Mouse (Mus musculus): Measurements from ENCODE around the gene Syne2.

Gene Syne2

DNA sequence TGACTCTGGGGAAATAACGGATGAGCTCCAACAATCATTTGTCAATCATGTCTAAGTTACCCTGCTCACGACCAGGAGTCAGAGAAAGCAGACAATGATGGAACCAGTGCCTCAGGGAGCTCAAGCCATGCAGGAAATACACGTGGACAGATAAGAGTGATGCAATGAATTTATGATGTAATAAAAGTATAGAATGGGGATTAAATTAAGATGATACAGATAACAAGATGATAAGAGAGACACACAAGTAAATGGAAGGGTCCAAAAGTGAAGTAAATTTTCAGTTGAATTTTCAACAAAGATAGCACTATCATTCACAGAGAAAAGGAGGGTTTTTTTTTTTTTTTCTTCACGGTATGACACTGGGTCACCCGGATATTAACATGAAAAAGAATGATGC is 231.4 kb downstream of the Syne2 start:
- DNase-seq (ENCODE audit: low spot score): no peak

DNA sequence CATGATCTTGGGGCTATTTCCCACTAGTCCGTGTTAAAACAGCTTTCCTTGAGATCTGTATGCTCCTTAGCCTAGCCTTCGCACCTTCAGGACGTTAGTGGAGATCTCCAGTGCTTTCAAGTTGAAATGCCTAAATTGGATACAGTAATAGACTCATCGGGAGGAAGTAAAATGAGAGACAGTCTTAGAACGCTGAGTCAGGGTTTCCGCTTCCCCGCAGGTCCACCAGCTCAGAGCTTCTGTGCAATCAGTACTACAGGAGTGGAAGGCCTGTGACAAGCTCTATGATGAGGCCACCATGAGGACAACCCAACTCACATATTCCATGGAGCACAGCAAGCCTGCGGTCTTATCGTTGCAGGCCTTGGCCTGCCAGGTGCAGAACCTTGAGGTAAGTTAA is 233.9 kb downstream of the Syne2 start:
- DNase-seq (ENCODE audit: low spot score): no peak

- DNase-seq (ENCODE audit: low spot score): no peak
These were observed 236.7 kb downstream of the Syne2 start for GRCm38 (mm10) chr12:76054653-76055052.

GRCm38 (mm10) chr12:76063001-76063400 is 245.1 kb downstream of the Syne2 start:
- DNase-seq (ENCODE audit: low spot score): no peak

DNA sequence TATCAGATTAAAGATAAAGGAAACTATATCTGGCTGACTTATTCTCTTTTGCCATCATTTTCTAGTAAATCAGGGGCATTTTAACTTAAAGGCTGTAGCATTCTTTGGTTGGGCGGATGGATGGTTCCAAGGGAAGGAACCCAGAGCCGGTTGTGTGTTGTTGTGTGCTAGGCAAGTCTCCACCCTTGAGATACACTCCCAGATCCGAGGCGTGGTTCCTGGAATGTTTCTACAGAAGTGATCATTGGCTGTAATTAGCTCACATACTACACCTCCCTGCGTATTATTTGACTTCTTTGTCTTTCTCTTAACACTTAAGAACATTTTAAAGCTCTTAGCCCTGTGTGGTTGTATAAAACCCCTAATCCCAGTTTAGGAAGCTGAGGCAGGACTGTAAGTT is 252.5 kb downstream of the Syne2 start:
- DNase-seq (ENCODE audit: low spot score): no peak

DNA sequence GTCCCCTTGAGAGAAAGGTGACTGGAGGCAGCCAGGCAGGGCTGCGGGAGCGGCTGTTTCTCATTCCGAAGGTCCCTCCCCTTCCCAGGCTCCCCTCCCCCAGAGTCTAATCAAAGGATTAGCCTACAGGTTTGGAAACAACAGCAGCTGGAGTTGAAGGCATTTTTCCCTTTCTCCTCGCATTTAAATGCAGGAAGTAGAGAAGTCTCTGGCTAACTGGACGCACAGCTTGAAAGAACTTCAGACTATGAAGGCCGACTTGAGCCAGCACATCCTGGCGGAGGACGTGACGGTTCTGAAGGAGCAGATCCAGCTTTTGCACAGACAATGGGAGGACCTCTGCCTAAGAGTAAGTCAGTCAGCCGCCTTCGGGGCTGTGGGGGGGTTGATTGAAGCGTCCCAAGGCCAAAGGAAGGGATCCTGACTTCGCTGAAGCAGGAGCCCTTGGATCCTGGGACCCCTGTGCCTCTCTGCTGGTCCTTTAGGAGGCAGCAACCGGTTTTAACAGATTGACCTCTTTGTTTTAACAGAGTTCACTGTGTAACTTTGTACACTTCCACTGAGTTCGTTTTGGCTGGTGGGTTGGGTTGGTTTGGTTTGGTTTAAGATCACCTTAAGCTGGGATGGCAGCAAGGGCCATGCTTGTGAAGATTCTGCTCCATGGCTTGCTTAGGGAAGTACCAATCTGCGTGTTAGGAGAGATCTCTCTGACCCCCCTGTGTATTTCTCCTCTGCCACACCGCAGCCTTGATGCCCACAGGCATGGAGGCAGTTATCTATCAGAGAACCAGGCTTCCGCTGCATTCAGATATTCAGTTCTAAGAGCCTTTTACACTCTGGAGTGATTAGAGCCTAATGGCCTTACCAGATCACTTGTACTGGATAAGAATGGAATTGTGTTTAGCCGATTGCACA is 254.3 kb downstream of the Syne2 start:
- DNase-seq (ENCODE audit: low spot score): no peak

DNA sequence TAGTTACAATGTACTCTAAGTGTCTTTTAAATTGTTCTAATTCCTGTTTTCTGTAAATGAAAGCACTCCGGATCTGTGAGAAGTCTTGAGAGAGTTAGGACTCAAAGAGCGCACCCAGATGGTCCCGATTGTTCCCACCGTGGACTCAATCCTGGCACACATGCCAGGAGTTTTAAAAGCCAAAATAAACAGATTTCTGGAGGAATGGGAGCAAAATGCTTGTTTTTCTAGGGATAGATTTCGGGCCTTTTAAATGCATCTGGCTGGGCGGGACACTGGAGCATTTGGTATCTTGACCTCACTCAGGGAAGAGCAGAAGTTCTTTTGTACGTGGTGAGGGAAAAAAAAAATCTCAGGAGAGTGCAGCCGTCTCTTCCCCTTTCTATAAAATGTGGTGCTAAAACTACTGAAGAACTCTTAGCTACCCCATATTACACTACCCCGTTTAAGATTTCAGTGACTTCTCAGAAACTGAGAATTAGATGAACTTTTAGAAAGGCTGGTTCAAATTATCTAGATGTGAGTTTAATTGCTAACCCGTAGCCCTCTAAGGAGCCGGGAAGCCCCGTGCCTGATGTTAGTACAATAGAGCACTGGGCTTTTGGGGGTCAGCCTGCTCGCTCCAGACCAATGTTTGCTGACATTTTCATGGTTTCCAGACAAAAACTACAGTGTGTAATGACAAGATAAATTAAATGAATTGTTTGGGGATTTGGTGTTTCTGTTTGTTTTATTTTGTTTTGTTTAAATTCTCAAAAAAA is 255.3 kb downstream of the Syne2 start:
- DNase-seq (ENCODE audit: low spot score): no peak

GRCm38 (mm10) chr12:76073981-76074380 is 256.0 kb downstream of the Syne2 start:
- DNase-seq (ENCODE audit: low spot score): no peak

DNA sequence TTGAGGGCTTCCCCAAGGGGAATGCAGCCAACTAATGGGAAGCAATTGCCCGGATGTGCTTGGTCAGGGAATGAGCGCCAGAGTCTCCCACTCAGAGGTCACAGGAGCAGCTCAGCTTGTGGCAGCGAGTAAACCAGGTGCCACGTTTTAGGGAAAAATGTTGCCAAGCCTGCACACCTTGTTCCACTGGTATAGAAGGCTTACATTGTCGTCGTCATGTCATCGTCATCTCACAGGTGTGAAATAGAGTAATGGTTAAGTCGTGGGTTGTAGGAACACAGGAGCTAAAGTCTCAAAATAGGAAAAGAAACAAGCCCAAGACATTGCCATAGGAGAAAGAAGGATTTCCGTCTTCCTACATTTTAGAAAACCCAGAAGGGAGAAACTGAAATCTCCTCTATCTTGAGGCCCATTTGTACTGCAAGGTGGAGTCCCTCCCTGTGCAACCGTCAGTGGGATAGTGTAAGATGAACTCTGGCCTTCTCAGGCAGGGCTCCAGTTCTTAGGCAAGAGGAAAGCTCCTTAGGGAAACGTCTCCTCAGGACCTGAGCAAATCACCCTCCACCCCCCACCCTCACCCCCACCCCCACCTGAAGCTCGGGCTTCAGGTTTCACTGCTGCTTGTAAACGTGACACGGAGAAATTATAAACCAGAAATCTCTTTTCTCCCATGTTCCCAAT is 263.1 kb downstream of the Syne2 start:
- DNase-seq (ENCODE audit: low spot score): no peak

- DNase-seq (ENCODE audit: low spot score): peak; percentile 66
These were observed 263.8 kb downstream of the Syne2 start for GRCm38 (mm10) chr12:76081557-76082211.

GRCm38 (mm10) chr12:76085066-76085465 is 267.1 kb downstream of the Syne2 start:
- no peak for DNase-seq (ENCODE audit: low spot score)

- no peak for DNase-seq (ENCODE audit: low spot score)
These were observed 268.3 kb downstream of the Syne2 start for GRCm38 (mm10) chr12:76085956-76086905.

GRCm38 (mm10) chr12:76087025-76087424 is 269.1 kb downstream of the Syne2 start:
- no peak for DNase-seq (ENCODE audit: low spot score)

DNA sequence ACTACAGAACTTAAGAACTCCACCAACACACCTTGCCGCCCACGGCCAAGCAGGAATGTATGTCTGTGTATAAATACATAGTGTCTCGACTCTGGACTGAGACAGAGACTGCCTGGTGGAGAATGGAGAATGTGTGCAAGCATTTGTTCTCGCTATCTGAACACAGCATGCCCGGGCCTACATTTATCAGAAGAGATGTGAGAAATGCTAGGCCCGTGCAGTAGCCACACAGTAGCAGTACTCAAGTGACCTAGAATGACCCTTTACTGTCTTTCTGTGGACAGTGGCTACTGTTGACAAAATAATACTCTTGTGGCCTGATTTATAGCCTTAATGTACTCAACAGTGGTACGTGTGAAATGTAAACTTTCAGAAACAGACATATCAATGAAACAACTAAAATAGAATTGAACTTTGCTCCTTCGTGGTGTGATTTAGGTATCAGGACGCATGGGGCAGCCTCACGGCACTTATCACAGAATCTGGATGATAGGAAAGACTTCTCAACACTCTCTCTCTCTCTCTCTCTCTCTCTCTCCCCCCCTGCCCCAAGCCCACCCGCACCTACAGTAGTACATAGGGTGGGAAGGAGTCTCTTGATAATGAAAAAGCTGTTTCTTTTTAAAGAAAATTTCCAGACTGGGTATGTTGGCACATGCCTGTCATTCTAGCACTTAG is 275.0 kb downstream of the Syne2 start:
- no peak for DNase-seq (ENCODE audit: low spot score)

- no peak for DNase-seq (ENCODE audit: low spot score)
These were observed 276.0 kb downstream of the Syne2 start for GRCm38 (mm10) chr12:76093613-76094588.

- no peak for DNase-seq (ENCODE audit: low spot score)
These were observed 277.4 kb downstream of the Syne2 start for GRCm38 (mm10) chr12:76095117-76096035.

GRCm38 (mm10) chr12:76102621-76103020 is 284.7 kb downstream of the Syne2 start:
- no peak for DNase-seq (ENCODE audit: low spot score)

All from left cerebral cortex, adult 11 months (tissue).